Mouse (Mus musculus): ENCODE data around the gene Amz2.

DNA sequence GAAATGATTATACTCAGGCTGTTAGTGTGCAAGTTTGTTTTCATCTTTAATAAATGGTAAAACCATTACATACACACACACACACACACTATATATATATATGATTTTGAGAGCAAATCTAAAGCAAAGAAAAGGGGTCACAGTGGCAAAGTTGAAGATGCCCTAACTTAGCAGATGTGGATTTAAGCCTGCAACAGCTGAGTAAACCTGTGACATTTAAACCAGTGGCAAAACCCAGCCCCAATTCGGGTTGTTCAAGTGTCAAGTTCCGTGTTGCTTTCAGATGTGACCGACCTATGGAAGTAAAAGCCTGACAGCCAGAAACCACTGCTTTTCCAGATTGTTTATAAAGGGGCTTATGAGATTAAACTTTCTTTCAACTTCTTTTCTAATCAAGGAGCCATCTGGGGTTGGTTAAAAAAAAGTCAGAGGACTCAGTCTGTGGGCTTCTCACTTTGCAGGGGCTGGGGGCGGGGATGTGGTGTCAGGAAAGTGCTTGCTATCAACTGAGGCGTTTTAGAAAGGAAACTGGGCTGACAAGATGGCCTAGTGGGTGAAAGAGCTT lies 16.5 kb downstream of the Amz2 start:
- TF ChIP-seq CTCF (conservative IDR thresholded peaks at IDR 0.05; ENCODE audit: low read length) (no peak), NANOG (IDR thresholded peaks at IDR 0.05; ENCODE audit: borderline replicate concordance, low read length) (no peak)

Measured in E14TG2a.4 (cell line).